Mouse (Mus musculus) hindbrain, postnatal 0 days (tissue): Measurements from ENCODE around the gene C77080. TPM values are rescaled to one million over a fixed set of nuclear protein-coding genes. Genes with fewer than 3 reads are reported as not detected.

Experiments
- ATAC-seq: fragments of 200-750 bp; cut with Nextera tagmentation; 2 replicates; pipeline ENCODE4 v1.8.0; 2017; ENCODE audit warnings: mild to moderate bottlenecking, moderate TSS enrichment, moderate library complexity
- DNase-seq: peaks from one replicate; pipeline ENCODE4 v3.0.0-alpha.2; 2015; ENCODE audit warnings: low spot score
- H3K27ac ChIP-seq: fragments of 300-500 bp; sonication (generic); 2 replicates; pipeline ENCODE4 v1.5.1; 2014; ENCODE audit warnings: mild to moderate bottlenecking
- H3K27me3 ChIP-seq: fragments of 300-500 bp; sonication (generic); 2 replicates; pipeline ENCODE4 v1.6.1; 2014; ENCODE audit warnings: low read length, mixed read lengths; ENCODE audit not compliant: insufficient read depth
- H3K36me3 ChIP-seq: fragments of 300-500 bp; sonication (generic); 2 replicates; pipeline ENCODE4 v1.6.1; 2014; ENCODE audit warnings: low read length, mixed read lengths; ENCODE audit not compliant: insufficient read depth
- H3K4me1 ChIP-seq: fragments of 300-500 bp; sonication (generic); 2 replicates; pipeline ENCODE4 v1.6.1; 2014; ENCODE audit warnings: antibody characterized with exemption, low read length, mixed read lengths; ENCODE audit not compliant: insufficient read depth
- H3K4me2 ChIP-seq: fragments of 300-500 bp; sonication (generic); 2 replicates; pipeline ENCODE4 v1.6.1; 2014; ENCODE audit warnings: low read depth, mild to moderate bottlenecking, low read length, moderate library complexity, mixed read lengths
- H3K4me3 ChIP-seq: fragments of 300-500 bp; sonication (generic); 2 replicates; pipeline ENCODE4 v1.5.1; 2014; ENCODE audit warnings: low read length
- H3K9ac ChIP-seq: fragments of 300-500 bp; sonication (generic); replicated peaks from 2 replicates; pipeline ENCODE4 v1.6.1; 2014; ENCODE audit warnings: mild to moderate bottlenecking, low read length, moderate library complexity, mixed read lengths
- H3K9me3 ChIP-seq: fragments of 300-500 bp; sonication (generic); 2 replicates; pipeline ENCODE4 v1.6.1; 2016; ENCODE audit warnings: low read length, mixed read lengths
- CTCF ChIP-seq: IDR thresholded peaks from 2 replicates; pipeline ENCODE4 v1.5.1; 2016; ENCODE audit warnings: antibody characterized with exemption, control low read depth, low read depth
- WGBS: fragments of 180-500 bp; shearing (Covaris S2); extraction: QIAGEN DNeasy Blood & Tissue Kit; methylation state at CpG from one replicate; pipeline ENCODE4 v1.1.7; 2014; 5-methylcytosine and 5-hydroxymethylcytosine counted together
- polyA plus RNA-seq: library from polyadenylated mRNA; unstranded; fragments of >200 nt; fragmentation: Nextera tagmentation; extraction: Ambion mirVana; gene quantifications from 2 replicates; pipeline ENCODE4 v1.2.1, GENCODE M21; 2015
- total RNA-seq: library from RNA; depleted of rRNA; stranded (reverse); fragments of >200 nt; gene quantifications from 2 replicates; pipeline ENCODE4 v1.2.3, GENCODE M21; 2014

The C77080 gene
- total and polyA plus RNA-seq, 2 experiments from 2014 or later: 5.3 to 29.0 TPM

- 56% methylated on average over 4 of the region's 4 CpGs for WGBS
- DNase-seq: no peak
- Histone ChIP-seq H3K36me3 (no peaks in the 10 kb centered on the region), H3K9ac (no peak overlapping the region), H3K9me3 (no peaks in the 10 kb centered on the region), H3K4me1 (peaks cover 5% of the 10 kb centered on the region; the same call in 1 of the 2 replicates), H3K4me3 (no peak overlapping the region), H3K27ac (no peak overlapping the region), H3K27me3 (no peaks in the 10 kb centered on the region), H3K4me2 (no peak overlapping the region)
- TF ChIP-seq CTCF: no peak
- no peak for ATAC-seq
Observed at GRCm38 (mm10) chr4:129259101-129259500, 2.1 kb downstream of the C77080 start.

GRCm38 (mm10) chr4:129256450-129257380 lies 4.5 kb downstream of the C77080 start:
- no peaks in the 10 kb centered on the region for H3K27me3 ChIP-seq
- H3K4me3 ChIP-seq: no peak overlapping the region
- no peaks in the 10 kb centered on the region for H3K36me3 ChIP-seq
- ATAC-seq (peak; percentile 18; the same call in 1 of the 2 replicates), DNase-seq (peak; percentile 49)
- no peak overlapping the region for H3K4me2 ChIP-seq
- H3K9ac ChIP-seq: no peak overlapping the region
- no peaks in the 10 kb centered on the region for H3K9me3 ChIP-seq
- no peak for TF ChIP-seq CTCF
- no peak overlapping the region for H3K27ac ChIP-seq
- H3K4me1 ChIP-seq: peaks cover 5% of the 10 kb centered on the region; the same call in 1 of the 2 replicates
- WGBS: 26% methylated on average over 8 of the region's 8 CpGs

- H3K9ac ChIP-seq: no peak overlapping the region
- no peak overlapping the region for H3K4me2 ChIP-seq
- 0 out of 2 replicates have a peak, but pooled peaks cover 7% of the 10 kb centered on the region for H3K27me3 ChIP-seq
- no peaks in the 10 kb centered on the region for H3K36me3 ChIP-seq
- DNase-seq (no peak), ATAC-seq (no peak)
- H3K4me3 ChIP-seq: no peak overlapping the region
- no peak for TF ChIP-seq CTCF
- H3K27ac ChIP-seq: no peak overlapping the region
- WGBS: 96% methylated on average over 3 of the region's 3 CpGs
- H3K4me1 ChIP-seq: peaks cover 5% of the 10 kb centered on the region; the same call in 1 of the 2 replicates
- no peaks in the 10 kb centered on the region for H3K9me3 ChIP-seq
Observed at GRCm38 (mm10) chr4:129254571-129254970, 6.6 kb downstream of the C77080 start.

DNA sequence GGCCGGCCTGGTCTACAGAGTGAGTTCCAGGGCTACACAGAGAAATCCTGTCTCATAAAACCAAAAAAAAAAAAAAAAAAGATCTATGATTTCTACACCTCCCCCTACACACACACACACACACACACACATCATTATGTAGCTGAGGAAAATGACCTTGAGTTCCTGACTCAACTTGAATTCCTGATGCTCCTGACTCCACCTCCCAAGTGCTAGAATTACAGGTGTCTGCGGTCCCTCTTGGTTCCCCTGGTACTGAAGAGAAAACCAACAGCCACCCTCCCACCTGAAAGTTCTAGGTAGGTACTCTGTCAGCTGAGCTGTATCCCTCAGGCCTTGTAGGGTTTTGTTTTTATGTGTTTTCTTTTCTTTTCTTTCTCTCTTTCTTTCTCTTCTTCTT lies 8.7 kb downstream of the C77080 start:
- Histone ChIP-seq H3K9ac (no peak overlapping the region), H3K36me3 (no peaks in the 10 kb centered on the region), H3K9me3 (no peaks in the 10 kb centered on the region), H3K4me3 (no peak overlapping the region), H3K27ac (no peak overlapping the region), H3K4me1 (peaks cover 5% of the 10 kb centered on the region; the same call in 1 of the 2 replicates), H3K27me3 (0 out of 2 replicates have a peak, but pooled peaks cover 13% of the 10 kb centered on the region), H3K4me2 (no peak overlapping the region)
- DNase-seq (no peak), ATAC-seq (no peak)
- TF ChIP-seq CTCF: no peak
- 93% methylated on average over 2 of the region's 2 CpGs for WGBS

- Histone ChIP-seq H3K4me3 (no peak overlapping the region), H3K27me3 (0 out of 2 replicates have a peak, but pooled peaks cover 16% of the 10 kb centered on the region), H3K9me3 (no peaks in the 10 kb centered on the region), H3K9ac (no peak overlapping the region), H3K36me3 (no peaks in the 10 kb centered on the region), H3K27ac (peak overlapping the region; percentile 20; the same call in 1 of the 2 replicates), H3K4me2 (peak overlapping the region; percentile 27), H3K4me1 (peaks cover 3% of the 10 kb centered on the region; the same call in 1 of the 2 replicates)
- TF ChIP-seq CTCF: no peak
- DNase-seq (peak; percentile 24), ATAC-seq (peak; percentile 49; the same call in 1 of the 2 replicates)
- 9% methylated on average over 15 of the region's 15 CpGs for WGBS
Observed at GRCm38 (mm10) chr4:129251482-129252125, 9.6 kb downstream of the C77080 start.

- TF ChIP-seq CTCF: no peak
- ATAC-seq: peak; percentile 45; the same call in 1 of the 2 replicates
- H3K4me2 ChIP-seq: no peak overlapping the region; the same call in 1 of the 2 replicates
- no peaks in the 10 kb centered on the region for H3K9me3 ChIP-seq
- H3K27me3 ChIP-seq: 0 out of 2 replicates have a peak, but pooled peaks cover 16% of the 10 kb centered on the region
- WGBS: 27% methylated on average over 15 of the region's 15 CpGs
- no peaks in the 10 kb centered on the region for H3K36me3 ChIP-seq
- H3K9ac ChIP-seq: no peak overlapping the region
- H3K27ac ChIP-seq: peak overlapping the region; percentile 20; the same call in 1 of the 2 replicates
- H3K4me1 ChIP-seq: 0 out of 2 replicates have a peak, but pooled peaks cover 3% of the 10 kb centered on the region
- no peak for DNase-seq
- no peak overlapping the region for H3K4me3 ChIP-seq
Observed at GRCm38 (mm10) chr4:129250759-129251481, 10.3 kb downstream of the C77080 start.
